Mouse (Mus musculus) intestine, embryonic 16.5 days (tissue): Measurements from ENCODE around the gene Uvrag. TPM values are rescaled to one million over a fixed set of nuclear protein-coding genes. Genes with fewer than 3 reads are reported as not detected.

Experiments
- ATAC-seq: fragments of 200-750 bp; cut with Nextera tagmentation; 2 replicates; pipeline ENCODE4 v1.8.0; 2017; ENCODE audit warnings: moderate TSS enrichment, moderate library complexity
- H3K27ac ChIP-seq: fragments of 300-500 bp; sonication (generic); 2 replicates; pipeline ENCODE4 v1.5.1; 2014; ENCODE audit warnings: mild to moderate bottlenecking, low read length
- H3K27me3 ChIP-seq: fragments of 300-500 bp; sonication (generic); replicated peaks from 2 replicates; pipeline ENCODE4 v1.6.1; 2014; ENCODE audit warnings: low read length, control low read depth, mixed read lengths; ENCODE audit not compliant: control insufficient read depth, insufficient read depth
- H3K36me3 ChIP-seq: fragments of 300-500 bp; sonication (generic); 2 replicates; pipeline ENCODE4 v1.6.1; 2014; ENCODE audit warnings: low read length, control low read depth; ENCODE audit not compliant: control insufficient read depth, insufficient read depth
- H3K4me1 ChIP-seq: fragments of 300-500 bp; sonication (generic); 2 replicates; pipeline ENCODE4 v1.6.1; 2014; ENCODE audit warnings: low read length, control low read depth, mixed read lengths; ENCODE audit not compliant: control insufficient read depth, insufficient read depth
- H3K4me2 ChIP-seq: fragments of 300-500 bp; sonication (generic); 2 replicates; pipeline ENCODE4 v1.6.1; 2014; ENCODE audit warnings: low read depth, low read length, control low read depth
- H3K4me3 ChIP-seq: fragments of 300-500 bp; sonication (generic); 2 replicates; pipeline ENCODE4 v1.5.1; 2014; ENCODE audit warnings: mild to moderate bottlenecking, low read length
- H3K9ac ChIP-seq: fragments of 300-500 bp; sonication (generic); 2 replicates; pipeline ENCODE4 v1.6.1; 2014; ENCODE audit warnings: low read depth, low read length
- H3K9me3 ChIP-seq: fragments of 300-500 bp; sonication (generic); 2 replicates; pipeline ENCODE4 v1.6.1; 2016; ENCODE audit warnings: low read length, control low read depth; ENCODE audit not compliant: control insufficient read depth
- WGBS: fragments of 180-500 bp; shearing (Covaris S2); extraction: QIAGEN DNeasy Blood & Tissue Kit; methylation state at CpG from one replicate; pipeline ENCODE4 v1.1.7; 2014; 5-methylcytosine and 5-hydroxymethylcytosine counted together
- polyA plus RNA-seq: library from polyadenylated mRNA; unstranded; fragments of >200 nt; fragmentation: Nextera tagmentation; extraction: Ambion mirVana; gene quantifications from 2 replicates; pipeline ENCODE4 v1.2.1, GENCODE M21; 2015

Gene Uvrag
- polyA plus RNA-seq, 1 experiment from 2014 or later, result 17.4 TPM

DNA sequence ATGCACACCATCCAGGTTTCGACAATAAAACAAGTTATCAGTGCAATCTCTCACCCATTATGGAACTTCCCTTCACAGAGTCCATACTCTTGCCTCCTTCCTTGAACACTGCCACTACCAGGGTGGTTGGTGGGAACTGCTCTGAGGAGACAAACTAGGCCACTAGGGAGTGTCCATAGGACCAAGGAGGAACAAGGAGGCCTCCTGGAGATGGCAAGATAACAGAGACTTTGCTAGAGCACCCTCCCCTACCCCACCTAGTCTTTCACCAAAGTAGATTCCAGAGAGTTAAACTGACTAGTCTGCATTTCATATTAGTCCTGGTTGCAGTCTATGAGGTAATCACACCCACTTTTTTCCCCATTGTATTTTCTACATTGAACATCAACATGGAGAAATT, 39.2 kb upstream of the Uvrag start:
- Histone ChIP-seq H3K36me3 (no peaks in the 10 kb centered on the region), H3K4me1 (peaks cover 22% of the 10 kb centered on the region), H3K27ac (no peak overlapping the region; the same call in 1 of the 2 replicates), H3K4me3 (peak overlapping the region; percentile 91), H3K9ac (peak overlapping the region; percentile 58; the same call in 1 of the 2 replicates), H3K27me3 (no peaks in the 10 kb centered on the region), H3K4me2 (peak overlapping the region; percentile 43), H3K9me3 (no peaks in the 10 kb centered on the region)
- 0 out of 2 replicates have a peak, but pooled peaks have one; percentile 14 for ATAC-seq
- WGBS, result 61% methylated on average over 1 of the region's 1 CpGs

DNA sequence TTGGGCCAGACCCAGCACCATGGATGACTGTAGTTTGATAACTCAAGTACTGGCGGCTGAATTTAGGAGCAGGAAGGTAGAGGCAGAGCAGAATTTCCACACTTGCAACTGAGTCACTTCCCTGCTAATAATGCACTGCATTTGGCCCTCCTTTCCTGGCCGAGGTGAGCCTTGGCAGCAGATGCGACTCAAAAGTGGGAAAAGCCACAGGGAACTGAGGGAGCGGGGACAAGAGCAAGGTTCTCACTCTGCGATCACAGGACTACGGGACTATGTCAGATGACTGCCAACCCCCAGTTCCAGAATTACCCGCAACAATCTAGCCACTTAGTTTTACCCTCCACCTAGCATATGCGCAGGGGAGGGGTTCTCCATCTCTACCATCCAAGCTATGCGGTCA, 38.3 kb upstream of the Uvrag start:
- H3K27ac ChIP-seq, result no peak overlapping the region
- no peak for ATAC-seq
- peak overlapping the region; percentile 33 for H3K9ac ChIP-seq
- no peaks in the 10 kb centered on the region for H3K9me3 ChIP-seq
- H3K4me2 ChIP-seq, result peak overlapping the region; percentile 43; the same call in 1 of the 2 replicates
- peaks cover 30% of the 10 kb centered on the region for H3K4me1 ChIP-seq
- 89% methylated on average over 9 of the region's 9 CpGs for WGBS
- no peaks in the 10 kb centered on the region for H3K27me3 ChIP-seq
- H3K36me3 ChIP-seq, result no peaks in the 10 kb centered on the region
- H3K4me3 ChIP-seq, result peak overlapping the region; percentile 91

DNA sequence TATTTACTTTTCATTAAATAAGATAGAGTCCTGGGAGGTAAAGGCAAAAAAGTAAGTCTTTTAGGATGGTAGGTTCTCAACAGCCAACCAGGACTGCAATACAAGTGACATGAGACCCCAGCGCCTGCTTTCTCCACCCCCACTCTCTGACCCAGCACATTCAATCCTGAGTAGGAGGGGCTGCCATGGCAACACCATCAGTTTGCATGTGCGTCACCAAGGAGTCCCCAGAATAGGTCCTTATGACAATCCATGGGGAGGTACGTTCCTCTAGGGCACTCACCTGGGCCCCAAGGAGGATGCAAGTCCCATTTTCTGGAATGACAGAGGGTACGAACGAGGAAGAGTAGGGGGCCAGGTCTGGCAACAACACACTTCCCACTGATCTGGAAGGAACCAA, 36.4 kb upstream of the Uvrag start:
- 0 out of 2 replicates have a peak overlapping the region, but pooled peaks have one; percentile 42 for H3K9ac ChIP-seq
- no peaks in the 10 kb centered on the region for H3K9me3 ChIP-seq
- H3K4me1 ChIP-seq, result peaks cover 42% of the 10 kb centered on the region
- no peaks in the 10 kb centered on the region for H3K27me3 ChIP-seq
- ATAC-seq, result no peak
- no peaks in the 10 kb centered on the region for H3K36me3 ChIP-seq
- WGBS, result 89% methylated on average over 5 of the region's 5 CpGs
- H3K4me3 ChIP-seq, result no peak overlapping the region
- no peak overlapping the region for H3K27ac ChIP-seq
- H3K4me2 ChIP-seq, result no peak overlapping the region

DNA sequence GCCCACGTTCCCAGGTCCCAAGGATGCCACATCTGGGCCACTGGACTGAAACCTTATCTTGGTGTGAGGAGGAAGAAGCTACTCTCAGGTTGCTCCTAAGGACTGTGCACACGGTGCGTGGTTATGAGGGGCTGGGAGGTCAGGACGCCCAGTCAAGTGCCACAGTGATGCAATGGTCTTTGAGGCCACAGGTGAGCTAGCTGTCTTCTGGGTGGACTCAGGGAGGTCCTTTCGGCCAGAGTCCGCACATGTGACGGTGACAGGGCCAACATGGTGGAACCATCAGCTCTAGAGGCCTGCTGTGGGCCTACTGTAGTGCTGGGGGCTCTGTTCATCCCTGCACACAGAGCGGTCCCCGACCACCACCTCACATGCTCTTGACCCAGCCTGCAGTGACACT, 34.7 kb upstream of the Uvrag start:
- ATAC-seq, result peak; percentile 5; the same call in 1 of the 2 replicates
- H3K27me3 ChIP-seq, result no peaks in the 10 kb centered on the region
- 87% methylated on average over 9 of the region's 9 CpGs for WGBS
- H3K4me1 ChIP-seq, result peaks cover 46% of the 10 kb centered on the region
- no peak overlapping the region for H3K4me3 ChIP-seq
- H3K4me2 ChIP-seq, result peak overlapping the region; percentile 22; the same call in 1 of the 2 replicates
- 0 out of 2 replicates have a peak overlapping the region, but pooled peaks have one; percentile 10 for H3K9ac ChIP-seq
- H3K9me3 ChIP-seq, result no peaks in the 10 kb centered on the region
- no peaks in the 10 kb centered on the region for H3K36me3 ChIP-seq
- peak overlapping the region; percentile 80 for H3K27ac ChIP-seq

DNA sequence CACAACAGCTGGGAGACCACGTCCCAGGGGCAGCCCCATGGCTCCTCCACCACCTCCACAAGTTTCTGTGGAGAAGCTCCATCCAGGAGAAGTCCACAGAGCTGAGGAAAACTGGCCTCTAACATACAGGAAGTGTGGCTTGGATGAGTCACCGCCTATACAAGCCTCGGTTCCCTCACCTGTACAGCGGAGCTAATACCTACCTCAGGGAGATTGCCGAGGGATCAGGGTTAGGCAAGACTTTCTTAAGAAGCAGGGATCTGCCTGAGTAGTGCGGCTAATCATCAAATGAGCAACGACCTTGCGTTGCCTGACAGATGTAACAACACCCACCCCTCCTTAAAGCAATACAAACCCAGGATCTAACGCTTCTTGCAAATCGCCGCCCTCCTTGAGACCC, 34.2 kb upstream of the Uvrag start:
- Histone ChIP-seq H3K9me3 (no peaks in the 10 kb centered on the region), H3K27ac (peak overlapping the region; percentile 80), H3K4me3 (no peak overlapping the region), H3K36me3 (no peaks in the 10 kb centered on the region), H3K27me3 (no peaks in the 10 kb centered on the region), H3K4me2 (peak overlapping the region; percentile 22; the same call in 1 of the 2 replicates), H3K4me1 (peaks cover 46% of the 10 kb centered on the region), H3K9ac (0 out of 2 replicates have a peak overlapping the region, but pooled peaks have one; percentile 43)
- 57% methylated on average over 11 of the region's 11 CpGs for WGBS
- ATAC-seq, result peak; percentile 52

DNA sequence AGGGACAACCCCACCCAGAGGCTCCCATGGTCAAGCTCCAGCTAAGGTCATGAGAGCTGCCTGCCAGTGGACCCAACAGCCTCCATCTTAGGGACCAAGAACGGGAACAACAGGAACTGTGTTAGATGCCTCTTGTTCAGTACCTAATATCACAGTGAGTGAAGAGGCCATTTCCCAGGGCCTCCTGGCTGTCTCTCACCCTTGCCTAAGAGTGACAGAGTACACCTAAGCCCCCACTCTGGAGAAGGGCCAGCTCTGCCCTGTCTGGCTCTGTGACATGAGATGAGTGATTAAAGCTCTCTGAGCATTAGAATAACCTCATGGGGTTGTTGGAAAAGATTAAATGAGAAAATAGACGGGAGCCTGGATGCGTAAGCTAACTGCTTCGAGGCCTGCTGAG, 33.1 kb upstream of the Uvrag start:
- no peak overlapping the region for H3K9ac ChIP-seq
- 90% methylated on average over 4 of the region's 4 CpGs for WGBS
- ATAC-seq, result no peak
- H3K36me3 ChIP-seq, result no peaks in the 10 kb centered on the region; the same call in 1 of the 2 replicates
- H3K9me3 ChIP-seq, result no peaks in the 10 kb centered on the region
- peaks cover 47% of the 10 kb centered on the region for H3K4me1 ChIP-seq
- H3K27me3 ChIP-seq, result no peaks in the 10 kb centered on the region
- no peak overlapping the region for H3K4me3 ChIP-seq
- H3K4me2 ChIP-seq, result no peak overlapping the region
- no peak overlapping the region for H3K27ac ChIP-seq

DNA sequence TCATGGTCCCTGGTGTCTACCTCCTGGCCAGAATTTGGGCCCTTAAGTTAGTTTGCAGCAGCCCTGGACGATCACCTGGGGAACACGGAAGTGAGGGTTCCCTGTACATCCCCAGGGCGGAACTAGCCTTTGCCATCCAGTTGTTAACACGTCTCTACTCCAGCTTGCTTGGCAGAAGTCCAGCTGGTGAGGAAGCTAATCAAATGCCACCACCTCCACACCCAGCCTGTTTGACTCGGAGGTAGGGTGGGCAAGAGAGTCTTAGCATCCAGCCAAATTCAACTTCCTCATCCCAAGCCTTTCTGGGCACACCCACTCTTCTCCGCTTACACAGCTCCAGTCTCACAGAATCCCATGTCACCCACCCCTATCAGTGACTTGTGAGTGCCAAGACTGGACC, 32.0 kb upstream of the Uvrag start:
- no peak overlapping the region for H3K27ac ChIP-seq
- ATAC-seq, result no peak
- H3K9ac ChIP-seq, result peak overlapping the region; percentile 21; the same call in 1 of the 2 replicates
- H3K9me3 ChIP-seq, result no peaks in the 10 kb centered on the region
- H3K4me3 ChIP-seq, result no peak overlapping the region
- H3K4me1 ChIP-seq, result peaks cover 52% of the 10 kb centered on the region
- no peaks in the 10 kb centered on the region; the same call in 1 of the 2 replicates for H3K36me3 ChIP-seq
- 67% methylated on average over 6 of the region's 6 CpGs for WGBS
- no peak overlapping the region for H3K4me2 ChIP-seq
- H3K27me3 ChIP-seq, result no peaks in the 10 kb centered on the region

DNA sequence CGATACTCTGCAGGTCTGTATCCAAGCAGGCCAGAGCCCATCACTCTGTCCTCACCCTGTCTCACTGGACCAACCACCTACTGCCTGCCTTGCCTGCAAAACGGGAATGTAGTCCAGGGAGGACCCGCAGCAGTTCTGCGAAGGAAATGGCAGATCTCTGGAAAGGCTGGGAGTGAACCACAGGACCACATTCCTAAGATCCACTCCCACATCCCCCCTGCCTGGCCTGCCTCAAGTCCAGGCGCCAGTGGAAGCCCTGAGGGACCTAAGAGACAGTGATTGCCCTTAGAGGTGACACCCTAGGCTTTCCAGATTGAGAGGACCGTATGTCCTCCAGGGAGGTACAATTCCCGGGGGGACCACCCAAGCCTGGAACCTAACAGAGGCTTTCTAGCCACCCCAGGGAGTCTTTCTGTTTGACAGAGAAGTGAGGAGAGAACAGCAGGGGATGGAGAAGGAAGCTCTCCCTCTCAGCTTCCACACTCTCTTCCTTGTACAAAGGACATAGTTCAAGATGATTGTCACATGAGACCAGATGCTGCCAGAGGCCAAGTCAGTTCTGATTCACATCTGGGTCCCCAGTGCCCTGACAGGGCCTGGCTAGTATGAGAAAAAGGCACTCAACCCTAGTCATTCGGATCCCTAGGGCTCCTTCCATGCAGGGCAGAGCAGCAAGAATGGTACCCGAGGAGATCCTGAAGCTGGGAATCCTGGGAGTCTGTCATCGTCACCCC, 31.0 kb upstream of the Uvrag start:
- Histone ChIP-seq H3K4me3 (no peak overlapping the region), H3K27me3 (no peaks in the 10 kb centered on the region), H3K4me1 (peaks cover 57% of the 10 kb centered on the region), H3K36me3 (no peaks in the 10 kb centered on the region; the same call in 1 of the 2 replicates), H3K4me2 (no peak overlapping the region), H3K9me3 (no peaks in the 10 kb centered on the region), H3K27ac (peak overlapping the region; percentile 41), H3K9ac (peak overlapping the region; percentile 21; the same call in 1 of the 2 replicates)
- WGBS, result 60% methylated on average over 10 of the region's 10 CpGs
- no peak for ATAC-seq

DNA sequence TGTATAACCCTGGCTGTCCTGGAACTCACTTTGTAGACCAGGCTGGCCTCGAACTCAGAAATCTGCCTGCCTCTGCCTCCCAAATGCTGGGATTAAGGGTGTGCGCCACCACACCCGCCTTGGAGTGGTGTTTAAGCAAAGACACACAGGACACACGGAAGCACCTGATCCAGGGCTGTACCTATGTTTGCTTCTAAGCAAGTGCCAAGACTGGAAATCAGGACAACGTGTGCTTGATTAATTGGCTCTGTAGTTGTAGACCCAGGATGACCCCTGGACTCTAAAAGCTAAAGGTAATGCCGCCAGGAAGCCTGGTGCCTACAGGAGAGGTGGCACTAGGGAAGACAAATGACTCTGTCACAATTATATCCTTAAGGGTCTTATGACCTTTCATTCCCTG, 29.6 kb upstream of the Uvrag start:
- no peak for ATAC-seq
- H3K9me3 ChIP-seq, result no peaks in the 10 kb centered on the region
- H3K4me2 ChIP-seq, result no peak overlapping the region
- no peak overlapping the region for H3K4me3 ChIP-seq
- no peaks in the 10 kb centered on the region; the same call in 1 of the 2 replicates for H3K36me3 ChIP-seq
- H3K27ac ChIP-seq, result no peak overlapping the region
- H3K4me1 ChIP-seq, result peaks cover 59% of the 10 kb centered on the region
- H3K9ac ChIP-seq, result no peak overlapping the region
- H3K27me3 ChIP-seq, result no peaks in the 10 kb centered on the region
- 84% methylated on average over 6 of the region's 6 CpGs for WGBS
